Mouse (Mus musculus) lung, embryonic 16.5 days (tissue): ENCODE results near the gene Ldlrap1. TPM values are rescaled to one million over a fixed set of nuclear protein-coding genes. Genes with fewer than 3 reads are reported as not detected.

Experiments used
- ATAC-seq: fragments of 200-750 bp; cut with Nextera tagmentation; 2 replicates; pipeline ENCODE4 v1.8.0; 2017; ENCODE audit warnings: low read depth, mild to moderate bottlenecking, moderate library complexity
- H3K27ac ChIP-seq: fragments of 300-500 bp; sonication (generic); 2 replicates; pipeline ENCODE4 v1.5.1; 2014; ENCODE audit warnings: mild to moderate bottlenecking, control low read depth, low read length
- H3K27me3 ChIP-seq: fragments of 300-500 bp; sonication (generic); 2 replicates; pipeline ENCODE4 v1.6.1; 2014; ENCODE audit warnings: low read depth, low read length, mixed read lengths; ENCODE audit not compliant: control insufficient read depth, insufficient read depth
- H3K36me3 ChIP-seq: fragments of 300-500 bp; sonication (generic); 2 replicates; pipeline ENCODE4 v1.6.1; 2014; ENCODE audit warnings: low read length; ENCODE audit not compliant: control insufficient read depth, insufficient read depth
- H3K4me1 ChIP-seq: fragments of 300-500 bp; sonication (generic); replicated peaks from 2 replicates; pipeline ENCODE4 v1.6.1; 2014; ENCODE audit warnings: low read length, mixed read lengths; ENCODE audit not compliant: control insufficient read depth, insufficient read depth
- H3K4me2 ChIP-seq: fragments of 300-500 bp; sonication (generic); 2 replicates; pipeline ENCODE4 v1.6.1; 2014; ENCODE audit warnings: low read depth, low read length, control low read depth
- H3K4me3 ChIP-seq: fragments of 300-500 bp; sonication (generic); 2 replicates; pipeline ENCODE4 v1.5.1; 2014; ENCODE audit warnings: mild to moderate bottlenecking, low read length, control low read depth
- H3K9ac ChIP-seq: fragments of 300-500 bp; sonication (generic); 2 replicates; pipeline ENCODE4 v1.6.1; 2014; ENCODE audit warnings: low read length, control low read depth
- H3K9me3 ChIP-seq: fragments of 300-500 bp; sonication (generic); 2 replicates; pipeline ENCODE4 v1.6.1; 2016; ENCODE audit warnings: low read length; ENCODE audit not compliant: control insufficient read depth
- WGBS: fragments of 180-500 bp; shearing (Covaris S2); extraction: QIAGEN DNeasy Blood & Tissue Kit; methylation state at CpG from one replicate; pipeline ENCODE4 v1.1.7; 2014; 5-methylcytosine and 5-hydroxymethylcytosine counted together
- polyA plus RNA-seq: library from polyadenylated mRNA; unstranded; fragments of >200 nt; fragmentation: Nextera tagmentation; extraction: Ambion mirVana; gene quantifications from 2 replicates; pipeline ENCODE4 v1.2.1, GENCODE M21; 2015

The Ldlrap1 gene
- polyA plus RNA-seq, 1 experiment from 2014 or later, result 25.2 TPM

- Histone ChIP-seq H3K27me3 (no peaks in the 10 kb centered on the region), H3K27ac (peak overlapping the region; percentile 51), H3K4me1 (peaks cover 39% of the 10 kb centered on the region), H3K9ac (peak overlapping the region; percentile 87), H3K9me3 (no peaks in the 10 kb centered on the region), H3K4me3 (peak overlapping the region; percentile 81), H3K36me3 (no peaks in the 10 kb centered on the region), H3K4me2 (peak overlapping the region; percentile 97)
- WGBS, result 1% methylated on average over 23 of the region's 23 CpGs
- ATAC-seq, result peak; percentile 30
Measured at GRCm38 (mm10) chr4:134766904-134767425, 859 bp downstream of the Ldlrap1 start.

GRCm38 (mm10) chr4:134766277-134766676 is 1.5 kb downstream of the Ldlrap1 start:
- H3K9ac ChIP-seq, result peak overlapping the region; percentile 87; the same call in 1 of the 2 replicates

GRCm38 (mm10) chr4:134764333-134764732 is 3.5 kb downstream of the Ldlrap1 start:
- WGBS, result 32% methylated on average over 3 of the region's 3 CpGs
- H3K27ac ChIP-seq, result 0 out of 2 replicates have a peak overlapping the region, but pooled peaks have one; percentile 23

More at GRCm38 (mm10) chr4:134766277-134766676, 1.5 kb downstream of the Ldlrap1 start:
- Histone ChIP-seq H3K27ac (no peak overlapping the region), H3K27me3 (no peaks in the 10 kb centered on the region), H3K4me2 (peak overlapping the region; percentile 97), H3K4me3 (peak overlapping the region; percentile 81), H3K9me3 (no peaks in the 10 kb centered on the region), H3K36me3 (no peaks in the 10 kb centered on the region), H3K4me1 (peaks cover 42% of the 10 kb centered on the region)
- ATAC-seq, result no peak
- WGBS, result 69% methylated on average over 6 of the region's 6 CpGs

DNA sequence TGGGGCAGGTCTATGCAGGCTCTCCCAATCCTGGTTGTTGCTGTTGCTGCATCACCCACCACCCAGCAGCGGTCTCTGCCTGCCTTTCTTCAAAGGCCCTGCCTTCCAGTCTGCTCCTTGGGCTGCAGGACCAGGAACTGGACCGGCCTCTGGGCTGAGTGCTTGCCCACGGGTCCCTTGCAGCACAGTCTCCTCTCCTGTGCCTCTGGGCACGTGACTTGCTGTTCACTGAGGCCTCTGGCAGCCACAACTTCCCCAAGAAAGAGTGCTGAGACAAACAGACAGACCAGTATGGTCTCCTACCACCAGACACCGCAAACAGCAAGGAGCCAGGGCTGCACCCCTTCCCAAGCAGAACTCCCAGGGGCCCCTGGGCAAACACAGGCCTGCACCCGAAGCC is 5.5 kb downstream of the Ldlrap1 start:
- H3K27ac ChIP-seq, result no peak overlapping the region
- no peaks in the 10 kb centered on the region for H3K27me3 ChIP-seq
- H3K4me1 ChIP-seq, result peaks cover 67% of the 10 kb centered on the region
- no peaks in the 10 kb centered on the region for H3K36me3 ChIP-seq
- no peaks in the 10 kb centered on the region for H3K9me3 ChIP-seq
- H3K4me2 ChIP-seq, result no peak overlapping the region
- H3K9ac ChIP-seq, result peak overlapping the region; percentile 25; the same call in 1 of the 2 replicates
- 54% methylated on average over 6 of the region's 6 CpGs for WGBS
- H3K4me3 ChIP-seq, result no peak overlapping the region
- ATAC-seq, result no peak

More at GRCm38 (mm10) chr4:134764333-134764732, 3.5 kb downstream of the Ldlrap1 start:
- no peak overlapping the region for H3K4me3 ChIP-seq
- H3K4me2 ChIP-seq, result no peak overlapping the region
- H3K9me3 ChIP-seq, result no peaks in the 10 kb centered on the region
- no peak for ATAC-seq
- H3K9ac ChIP-seq, result 0 out of 2 replicates have a peak overlapping the region, but pooled peaks have one; percentile 14
- H3K4me1 ChIP-seq, result peaks cover 62% of the 10 kb centered on the region
- H3K27me3 ChIP-seq, result no peaks in the 10 kb centered on the region
- H3K36me3 ChIP-seq, result no peaks in the 10 kb centered on the region

DNA sequence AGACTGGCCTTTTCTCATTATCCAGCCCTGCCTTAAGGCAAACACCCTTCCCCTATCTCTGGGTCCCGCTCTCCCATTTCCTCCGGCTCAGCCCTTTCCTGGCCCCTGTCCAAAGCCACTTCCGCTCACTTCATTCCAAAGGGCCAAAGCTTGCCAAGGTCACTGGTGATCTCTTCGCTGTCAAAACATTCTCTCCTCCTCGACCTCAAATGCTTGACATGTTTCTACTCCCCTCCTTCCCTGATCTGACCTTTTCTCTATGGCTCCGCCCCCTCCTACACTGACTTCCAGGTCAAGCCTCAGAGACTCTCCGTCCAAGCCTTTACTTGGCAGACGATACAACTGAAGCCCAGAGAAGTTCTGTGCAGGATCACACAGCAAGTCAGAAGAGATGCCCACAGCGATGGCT is 7.0 kb downstream of the Ldlrap1 start:
- ATAC-seq, result peak; percentile 78
- Histone ChIP-seq H3K27me3 (no peaks in the 10 kb centered on the region), H3K9me3 (no peaks in the 10 kb centered on the region), H3K4me1 (peaks cover 60% of the 10 kb centered on the region), H3K9ac (peak overlapping the region; percentile 8; the same call in 1 of the 2 replicates), H3K36me3 (no peaks in the 10 kb centered on the region), H3K4me2 (peak overlapping the region; percentile 41), H3K27ac (peak overlapping the region; percentile 81), H3K4me3 (no peak overlapping the region)
- WGBS, result 12% methylated on average over 9 of the region's 9 CpGs

GRCm38 (mm10) chr4:134760281-134760680 is 7.5 kb downstream of the Ldlrap1 start:
- H3K4me2 ChIP-seq, result peak overlapping the region; percentile 41
- H3K27me3 ChIP-seq, result no peaks in the 10 kb centered on the region
- no peak overlapping the region for H3K9ac ChIP-seq
- ATAC-seq, result peak; percentile 16; the same call in 1 of the 2 replicates
- peaks cover 57% of the 10 kb centered on the region for H3K4me1 ChIP-seq
- WGBS, result 34% methylated on average over 6 of the region's 6 CpGs
- H3K9me3 ChIP-seq, result no peaks in the 10 kb centered on the region
- no peaks in the 10 kb centered on the region for H3K36me3 ChIP-seq
- no peak overlapping the region for H3K4me3 ChIP-seq
- peak overlapping the region; percentile 81 for H3K27ac ChIP-seq

DNA sequence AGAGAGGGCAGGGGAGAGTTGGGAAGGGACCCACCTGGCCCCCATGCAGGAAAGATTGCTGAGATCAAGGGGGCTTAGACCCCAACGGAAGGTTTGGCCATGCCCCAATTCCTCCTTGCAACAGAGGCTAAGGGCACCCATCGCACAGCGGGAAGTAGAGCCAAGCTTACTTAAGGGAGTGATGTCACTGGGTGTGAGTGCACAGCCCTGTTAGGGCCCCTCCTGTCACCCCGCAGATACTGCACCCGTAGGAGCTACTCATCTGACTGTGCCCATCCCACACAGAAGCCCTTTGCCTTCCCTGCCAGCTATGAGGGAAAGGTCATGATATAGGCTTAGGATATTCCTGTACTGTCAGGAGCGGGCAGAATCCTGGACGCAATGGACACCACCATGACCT is 8.3 kb downstream of the Ldlrap1 start:
- no peak overlapping the region for H3K9ac ChIP-seq
- no peaks in the 10 kb centered on the region for H3K9me3 ChIP-seq
- no peaks in the 10 kb centered on the region for H3K36me3 ChIP-seq
- peaks cover 62% of the 10 kb centered on the region for H3K4me1 ChIP-seq
- 72% methylated on average over 7 of the region's 7 CpGs for WGBS
- peak overlapping the region; percentile 81 for H3K27ac ChIP-seq
- H3K4me3 ChIP-seq, result no peak overlapping the region
- H3K27me3 ChIP-seq, result no peaks in the 10 kb centered on the region
- no peak overlapping the region for H3K4me2 ChIP-seq
- ATAC-seq, result peak; percentile 13; the same call in 1 of the 2 replicates

DNA sequence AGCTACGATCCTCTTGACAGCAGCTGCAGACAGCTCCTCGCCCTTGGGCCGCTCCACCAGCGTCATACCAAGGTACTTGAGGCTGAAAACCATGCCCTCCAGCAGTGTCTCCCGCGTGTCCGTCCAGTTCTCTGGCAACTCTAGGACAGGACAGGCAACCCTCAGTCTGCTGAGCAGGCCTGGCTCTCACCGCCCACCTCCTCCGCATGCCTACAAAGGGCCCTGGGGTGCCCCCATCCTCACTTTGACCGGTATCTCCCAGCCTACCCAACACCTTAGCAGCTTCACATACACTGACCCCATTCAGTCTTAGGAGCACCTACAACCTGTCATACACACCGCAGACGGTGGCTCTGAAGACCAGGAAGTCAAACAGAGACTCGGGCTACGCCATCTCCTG is 8.9 kb downstream of the Ldlrap1 start:
- H3K4me1 ChIP-seq, result peaks cover 63% of the 10 kb centered on the region
- no peak for ATAC-seq

GRCm38 (mm10) chr4:134758367-134758766 is 9.5 kb downstream of the Ldlrap1 start:
- Histone ChIP-seq H3K9ac (no peak overlapping the region; the same call in 1 of the 2 replicates), H3K27ac (no peak overlapping the region), H3K4me3 (no peak overlapping the region), H3K4me1 (peaks cover 67% of the 10 kb centered on the region), H3K27me3 (no peaks in the 10 kb centered on the region), H3K4me2 (no peak overlapping the region), H3K36me3 (no peaks in the 10 kb centered on the region), H3K9me3 (no peaks in the 10 kb centered on the region)
- ATAC-seq, result no peak
- 77% methylated on average over 4 of the region's 4 CpGs for WGBS

More for the DNA sequence above, 8.9 kb downstream of the Ldlrap1 start:
- H3K27me3 ChIP-seq, result no peaks in the 10 kb centered on the region
- H3K36me3 ChIP-seq, result no peaks in the 10 kb centered on the region
- no peak overlapping the region for H3K4me2 ChIP-seq
- no peak overlapping the region; the same call in 1 of the 2 replicates for H3K9ac ChIP-seq
- H3K4me3 ChIP-seq, result no peak overlapping the region
- 84% methylated on average over 14 of the region's 14 CpGs for WGBS
- no peaks in the 10 kb centered on the region for H3K9me3 ChIP-seq
- H3K27ac ChIP-seq, result no peak overlapping the region
